Mouse (Mus musculus) midbrain, embryonic 12.5 days (tissue): ENCODE data around the gene Wfdc13. TPM values are rescaled to one million over a fixed set of nuclear protein-coding genes. Genes with fewer than 3 reads are reported as not detected.

ENCODE experiments used
- ATAC-seq: fragments of 200-750 bp; cut with Nextera tagmentation; 2 replicates; pipeline ENCODE4 v1.8.0; 2017; ENCODE audit warnings: low read depth, moderate TSS enrichment, moderate library complexity; ENCODE audit not compliant: low FRiP score
- H3K27ac ChIP-seq: fragments of 300-500 bp; sonication (generic); replicated peaks from 2 replicates; pipeline ENCODE4 v1.5.1; 2016; ENCODE audit warnings: mild to moderate bottlenecking
- H3K27me3 ChIP-seq: fragments of 300-500 bp; sonication (generic); 2 replicates; pipeline ENCODE4 v1.6.1; 2016; ENCODE audit warnings: mild to moderate bottlenecking
- H3K36me3 ChIP-seq: fragments of 300-500 bp; sonication (generic); 2 replicates; pipeline ENCODE4 v1.6.1; 2016
- H3K4me1 ChIP-seq: fragments of 300-500 bp; sonication (generic); 2 replicates; pipeline ENCODE4 v1.6.1; 2016
- H3K4me2 ChIP-seq: fragments of 300-500 bp; sonication (generic); replicated peaks from 2 replicates; pipeline ENCODE4 v1.6.1; 2016; ENCODE audit warnings: mild to moderate bottlenecking, moderate library complexity
- H3K4me3 ChIP-seq: fragments of 300-500 bp; sonication (generic); 2 replicates; pipeline ENCODE4 v1.5.1; 2016; ENCODE audit warnings: mild to moderate bottlenecking
- H3K9ac ChIP-seq: fragments of 300-500 bp; sonication (generic); replicated peaks from 2 replicates; pipeline ENCODE4 v1.6.1; 2016; ENCODE audit warnings: mild to moderate bottlenecking, moderate library complexity
- H3K9me3 ChIP-seq: fragments of 300-500 bp; sonication (generic); 2 replicates; pipeline ENCODE4 v1.6.1; 2016; ENCODE audit warnings: mild to moderate bottlenecking
- WGBS: fragments of 180-500 bp; shearing (Covaris S2); methylation state at CpG from one replicate; pipeline ENCODE4 v1.1.7; 2016; 5-methylcytosine and 5-hydroxymethylcytosine counted together
- polyA plus RNA-seq: library from polyadenylated mRNA; unstranded; fragments of >200 nt; fragmentation: Nextera tagmentation; extraction: Ambion mirVana; gene quantifications from 2 replicates; pipeline ENCODE4 v1.2.1, GENCODE M21; 2016

The Wfdc13 gene
- polyA plus RNA-seq, 1 experiment from 2014 or later = not detected

DNA sequence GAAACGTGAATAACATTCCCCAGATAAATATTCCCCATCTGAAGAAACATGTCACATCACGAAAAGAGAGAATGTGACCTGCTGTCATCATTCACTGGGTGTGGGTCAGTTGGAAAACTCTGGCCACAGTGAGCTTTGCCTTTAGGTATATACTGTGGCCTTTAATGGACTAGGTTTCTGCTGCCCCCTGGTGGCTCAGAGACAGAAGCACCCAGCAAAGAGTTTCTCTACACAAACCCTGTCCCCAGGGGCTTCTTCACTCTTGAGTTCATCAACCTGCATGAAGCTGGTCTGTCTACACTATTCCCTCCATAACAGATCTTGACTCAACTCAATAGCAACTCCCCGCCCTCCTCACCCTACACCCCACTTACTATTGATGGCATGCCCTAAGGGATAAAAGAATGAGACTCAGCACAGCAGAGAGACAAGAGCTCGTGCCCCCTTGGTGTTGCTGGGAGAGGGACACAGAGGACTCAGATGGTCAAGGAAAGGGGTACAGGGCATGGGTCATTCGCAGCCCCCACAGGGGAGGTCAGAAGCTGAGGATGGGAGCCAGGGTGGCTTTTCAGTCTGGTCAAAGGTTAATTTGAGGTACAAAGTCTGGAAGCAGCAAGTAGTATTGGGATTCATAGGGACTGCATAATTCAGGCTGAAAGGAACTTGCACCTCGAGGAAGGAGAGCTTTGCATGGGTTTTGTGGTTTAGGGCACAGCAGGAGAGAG, 41.1 kb downstream of the Wfdc13 start:
- no peak for ATAC-seq
- Histone ChIP-seq H3K4me2 (no peak overlapping the region), H3K36me3 (no peaks in the 10 kb centered on the region), H3K4me1 (no peaks in the 10 kb centered on the region), H3K27ac (no peak overlapping the region), H3K4me3 (no peak overlapping the region), H3K9ac (no peak overlapping the region), H3K27me3 (peaks cover 7% of the 10 kb centered on the region), H3K9me3 (no peaks in the 10 kb centered on the region)
- WGBS = 32% methylated on average over 6 of the region's 6 CpGs

DNA sequence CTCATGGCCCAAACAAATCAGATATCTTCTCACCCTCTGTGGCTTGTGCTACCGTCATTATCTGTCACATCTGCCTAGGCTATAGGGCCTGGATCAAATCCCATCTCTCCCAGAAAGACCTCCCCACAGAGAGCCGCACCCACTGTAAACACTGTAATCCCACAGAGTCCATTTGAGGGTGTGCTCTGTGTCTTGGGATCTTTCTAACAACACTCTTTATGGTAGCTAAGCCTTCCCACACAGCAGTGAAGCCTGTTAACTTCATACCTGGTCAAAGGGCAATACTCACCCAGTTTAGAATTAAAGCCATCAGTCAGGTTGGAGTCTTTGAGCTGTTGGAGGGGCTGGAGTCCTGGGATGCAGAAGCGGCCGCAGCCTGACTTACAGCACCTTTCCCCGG, 46.8 kb downstream of the Wfdc13 start:
- Histone ChIP-seq H3K4me2 (no peak overlapping the region), H3K27me3 (peaks cover 3% of the 10 kb centered on the region), H3K27ac (no peak overlapping the region), H3K9me3 (no peaks in the 10 kb centered on the region), H3K4me3 (no peak overlapping the region), H3K4me1 (no peaks in the 10 kb centered on the region), H3K9ac (no peak overlapping the region), H3K36me3 (no peaks in the 10 kb centered on the region)
- no peak for ATAC-seq
- WGBS = 73% methylated on average over 5 of the region's 5 CpGs

DNA sequence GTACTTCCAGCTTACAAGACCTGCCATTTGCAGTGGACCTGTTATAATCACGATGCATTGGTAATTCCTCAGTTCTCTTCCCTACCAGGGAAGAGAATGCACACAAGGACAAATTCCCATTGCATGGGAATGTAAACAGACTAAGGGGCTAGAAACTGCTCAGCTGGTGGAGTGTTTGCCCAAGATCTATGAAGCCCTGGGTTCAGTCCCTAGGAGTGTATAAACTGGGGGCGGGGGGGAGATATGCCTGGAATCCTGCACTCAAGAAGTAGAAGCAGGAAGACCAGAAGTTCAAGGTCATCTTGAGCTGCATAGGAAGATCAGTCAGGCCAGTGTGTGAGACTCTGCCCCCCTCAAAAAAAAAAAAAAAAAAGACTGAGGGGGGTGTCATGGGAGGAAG, 48.4 kb downstream of the Wfdc13 start:
- ATAC-seq = no peak
- Histone ChIP-seq H3K36me3 (no peaks in the 10 kb centered on the region), H3K4me3 (no peak overlapping the region), H3K9ac (no peak overlapping the region), H3K27me3 (no peaks in the 10 kb centered on the region; the same call in 1 of the 2 replicates), H3K27ac (no peak overlapping the region), H3K9me3 (no peaks in the 10 kb centered on the region), H3K4me1 (no peaks in the 10 kb centered on the region), H3K4me2 (no peak overlapping the region)
- 82% methylated on average over 2 of the region's 2 CpGs for WGBS

DNA sequence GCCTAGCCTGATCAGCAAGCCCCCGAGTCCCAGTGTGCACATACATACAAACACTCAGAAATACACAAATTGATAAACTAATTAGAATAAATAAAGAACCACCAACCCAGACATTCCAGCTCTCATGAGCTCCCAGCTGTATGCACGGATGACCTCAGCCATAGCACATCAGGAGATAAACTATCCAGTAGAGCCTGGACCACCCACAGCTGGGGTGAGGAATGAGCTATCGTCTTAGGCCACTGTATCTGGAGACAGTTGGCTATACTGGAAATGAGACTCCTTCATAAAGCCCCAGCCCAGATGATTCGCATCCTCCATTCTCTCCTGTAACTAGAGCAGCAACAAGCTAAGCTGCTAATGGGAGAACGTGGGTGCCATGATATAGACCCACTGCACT, 49.9 kb downstream of the Wfdc13 start:
- Histone ChIP-seq H3K27ac (no peak overlapping the region), H3K27me3 (no peaks in the 10 kb centered on the region), H3K36me3 (no peaks in the 10 kb centered on the region), H3K4me2 (no peak overlapping the region), H3K4me1 (no peaks in the 10 kb centered on the region), H3K9ac (no peak overlapping the region), H3K4me3 (no peak overlapping the region), H3K9me3 (no peaks in the 10 kb centered on the region)
- 85% methylated on average over 5 of the region's 5 CpGs for WGBS
- no peak for ATAC-seq

DNA sequence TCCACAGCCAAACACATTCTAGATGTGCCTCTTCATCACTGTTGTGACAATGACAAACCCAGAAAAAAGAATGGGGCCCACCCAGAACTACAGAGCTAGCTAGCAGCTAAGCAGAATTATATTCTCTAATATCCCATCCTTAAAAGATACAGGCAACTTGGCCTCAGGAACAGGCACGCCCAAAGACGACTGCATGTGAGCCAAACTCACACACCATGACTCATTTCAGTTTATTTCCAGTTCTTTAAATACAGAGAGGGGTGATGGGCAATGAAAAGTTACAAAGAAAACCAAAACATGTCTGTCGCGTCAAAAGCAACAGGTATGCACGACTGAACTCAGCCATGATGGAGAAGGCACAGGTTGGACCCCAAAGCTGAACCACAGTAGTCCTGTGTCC, 50.5 kb downstream of the Wfdc13 start:
- 93% methylated on average over 5 of the region's 5 CpGs for WGBS
- Histone ChIP-seq H3K4me1 (no peaks in the 10 kb centered on the region), H3K36me3 (no peaks in the 10 kb centered on the region), H3K9ac (no peak overlapping the region), H3K27ac (no peak overlapping the region), H3K27me3 (no peaks in the 10 kb centered on the region), H3K4me2 (no peak overlapping the region), H3K4me3 (no peak overlapping the region), H3K9me3 (no peaks in the 10 kb centered on the region)
- no peak for ATAC-seq

Other genes starting within 250 kb of the Wfdc13 start
- gene Sdc4, start 241.2 kb upstream of the Wfdc13 start, polyA plus RNA-seq = 10.5 and 11.3 TPM in 2 replicates
- gene Sys1, start 228.1 kb upstream of the Wfdc13 start, polyA plus RNA-seq = 68.8 and 69.6 TPM in 2 replicates
- gene Gm20458, start 224.1 kb upstream of the Wfdc13 start, polyA plus RNA-seq = 3.8 and 6.9 TPM in 2 replicates
- 0.19 TPM in 1 of 2 replicates, not detected in the other for gene Trp53tg5, start 211.4 kb upstream of the Wfdc13 start, polyA plus RNA-seq
- 4.7 and 6.0 TPM in 2 replicates for gene Dbndd2, start 199.0 kb upstream of the Wfdc13 start, polyA plus RNA-seq
- 46.2 and 48.7 TPM in 2 replicates for gene Pigt, start 187.6 kb upstream of the Wfdc13 start, polyA plus RNA-seq
- gene Wfdc2, start 122.7 kb upstream of the Wfdc13 start, polyA plus RNA-seq = 15.3 and 16.4 TPM in 2 replicates
- gene Spint3, start 111.6 kb upstream of the Wfdc13 start, polyA plus RNA-seq = not detected in 2 replicates
- not detected in 2 replicates for gene Wfdc6a, start 99.7 kb upstream of the Wfdc13 start, polyA plus RNA-seq
- gene Eppin, start 91.5 kb upstream of the Wfdc13 start, polyA plus RNA-seq = not detected in 2 replicates
- gene Wfdc6b, start 71.6 kb upstream of the Wfdc13 start, polyA plus RNA-seq = not detected in 2 replicates
- not detected in 2 replicates for gene Wfdc8, start 71.5 kb upstream of the Wfdc13 start, polyA plus RNA-seq
- gene Wfdc16, start 46.3 kb upstream of the Wfdc13 start, polyA plus RNA-seq = not detected in 2 replicates
- gene Wfdc10, start 29.1 kb upstream of the Wfdc13 start, polyA plus RNA-seq = not detected in 2 replicates
- gene Wfdc9, start 28.5 kb upstream of the Wfdc13 start, polyA plus RNA-seq = not detected in 2 replicates
- not detected in 2 replicates for gene Wfdc11, start 11.0 kb upstream of the Wfdc13 start, polyA plus RNA-seq
- not detected in 2 replicates for gene Spint4, start 13.4 kb downstream of the Wfdc13 start, polyA plus RNA-seq
- gene Spint5, start 30.2 kb downstream of the Wfdc13 start, polyA plus RNA-seq = not detected in 2 replicates
- gene Wfdc3, start 60.8 kb downstream of the Wfdc13 start, polyA plus RNA-seq = 0.93 and 1.1 TPM in 2 replicates
- 87.6 and 90.0 TPM in 2 replicates for gene Dnttip1, start 60.9 kb downstream of the Wfdc13 start, polyA plus RNA-seq
- gene Ube2c, start 84.8 kb downstream of the Wfdc13 start, polyA plus RNA-seq = 438 and 455 TPM in 2 replicates
- gene Tnnc2, start 94.9 kb downstream of the Wfdc13 start, polyA plus RNA-seq = 0.52 and 0.77 TPM in 2 replicates
- 14.4 and 18.3 TPM in 2 replicates for gene Snx21, start 100.7 kb downstream of the Wfdc13 start, polyA plus RNA-seq
- gene Acot8, start 119.8 kb downstream of the Wfdc13 start, polyA plus RNA-seq = 13.4 and 16.5 TPM in 2 replicates
- 10.8 and 12.1 TPM in 2 replicates for gene Zswim3, start 120.0 kb downstream of the Wfdc13 start, polyA plus RNA-seq
- 23.8 and 25.0 TPM in 2 replicates for gene Zswim1, start 137.6 kb downstream of the Wfdc13 start, polyA plus RNA-seq
- gene Spata25, start 143.4 kb downstream of the Wfdc13 start, polyA plus RNA-seq = 0.24 TPM in 1 of 2 replicates, not detected in the other
- 98.8 and 101 TPM in 2 replicates for gene Ctsa, start 147.8 kb downstream of the Wfdc13 start, polyA plus RNA-seq
- gene Neurl2, start 148.3 kb downstream of the Wfdc13 start, polyA plus RNA-seq = 4.4 and 5.2 TPM in 2 replicates
- 90.2 and 113 TPM in 2 replicates for gene Pltp, start 172.6 kb downstream of the Wfdc13 start, polyA plus RNA-seq
- gene Pcif1, start 194.2 kb downstream of the Wfdc13 start, polyA plus RNA-seq = 87.0 and 96.9 TPM in 2 replicates
- 17.5 and 17.7 TPM in 2 replicates for gene Zfp335, start 226.7 kb downstream of the Wfdc13 start, polyA plus RNA-seq